Mouse (Mus musculus): Measurements from ENCODE around the gene Foxf2. TPM values are rescaled to one million over a fixed set of nuclear protein-coding genes. Genes with fewer than 3 reads are reported as not detected.

Gene Foxf2
- polyA plus RNA-seq, 1 experiment: not detected

DNA sequence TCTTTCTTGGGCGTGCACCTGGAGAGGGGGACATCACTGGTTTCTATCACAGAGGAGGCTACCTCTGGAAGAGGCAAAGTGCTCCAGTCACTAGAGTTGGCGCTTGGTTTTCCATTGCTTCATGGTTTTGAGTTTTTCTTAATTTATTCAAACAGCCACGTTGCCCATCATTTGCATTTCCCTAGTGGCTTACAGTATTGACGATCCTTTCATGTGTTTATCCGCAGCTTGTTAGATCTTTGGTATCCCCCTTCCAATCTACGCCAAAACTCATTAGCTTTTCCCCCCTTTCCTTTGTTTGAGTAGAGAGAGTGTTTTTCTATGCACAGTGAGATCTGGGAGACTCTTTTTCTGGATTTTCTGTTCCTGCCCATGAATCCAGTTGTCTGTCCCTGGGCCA is 39.8 kb downstream of the Foxf2 start:
- Histone ChIP-seq H3K4me3 (ENCODE audit: insufficient read depth, low read length) (no peak overlapping the region), H3K4me1 (ENCODE audit: control insufficient read depth, insufficient read depth, low read length) (no peaks in the 10 kb centered on the region), H3K27ac (ENCODE audit: insufficient read depth, low read depth, low read length) (no peak overlapping the region)
- TF ChIP-seq POLR2A (IDR thresholded peaks at IDR 0.05; ENCODE audit: borderline replicate concordance, low read depth, low read length): no peak
- no peak for TF ChIP-seq CTCF (IDR thresholded peaks at IDR 0.05; ENCODE audit: low read depth, low read length)

DNA sequence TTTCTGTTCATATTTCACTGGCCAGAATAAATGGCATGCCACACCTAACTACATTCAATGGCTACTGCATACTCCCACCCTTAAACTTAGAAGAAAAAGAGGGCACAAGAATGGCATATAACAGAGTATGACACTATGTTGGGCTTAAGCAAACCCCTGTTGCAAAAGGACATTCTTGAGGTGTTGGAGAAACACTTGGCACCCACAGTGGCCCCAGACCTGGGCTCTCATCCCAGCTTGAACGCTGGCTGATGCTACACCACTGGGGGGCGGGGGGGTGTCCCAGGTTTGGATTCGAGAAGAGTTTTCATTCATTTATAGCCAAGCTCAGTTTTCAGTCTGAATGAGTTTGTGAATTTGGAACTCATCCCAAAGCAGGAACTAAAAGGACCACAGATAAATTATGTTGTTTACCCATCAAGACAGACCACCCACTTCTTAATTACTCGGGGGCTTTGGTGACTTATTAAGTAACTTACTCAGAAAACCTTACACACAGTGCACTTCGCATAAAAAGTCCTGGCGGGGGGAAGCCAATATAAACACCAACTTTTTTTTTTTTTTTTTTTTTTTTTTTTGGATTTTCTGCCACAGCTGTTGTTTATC is 42.4 kb downstream of the Foxf2 start:
- TF ChIP-seq POLR2A (IDR thresholded peaks at IDR 0.05; ENCODE audit: borderline replicate concordance, low read depth, low read length): no peak
- TF ChIP-seq CTCF (IDR thresholded peaks at IDR 0.05; ENCODE audit: low read depth, low read length): no peak
- H3K4me3 ChIP-seq (ENCODE audit: insufficient read depth, low read length): no peak overlapping the region
- H3K4me1 ChIP-seq (ENCODE audit: control insufficient read depth, insufficient read depth, low read length): no peaks in the 10 kb centered on the region
- H3K27ac ChIP-seq (ENCODE audit: insufficient read depth, low read depth, low read length): no peak overlapping the region

DNA sequence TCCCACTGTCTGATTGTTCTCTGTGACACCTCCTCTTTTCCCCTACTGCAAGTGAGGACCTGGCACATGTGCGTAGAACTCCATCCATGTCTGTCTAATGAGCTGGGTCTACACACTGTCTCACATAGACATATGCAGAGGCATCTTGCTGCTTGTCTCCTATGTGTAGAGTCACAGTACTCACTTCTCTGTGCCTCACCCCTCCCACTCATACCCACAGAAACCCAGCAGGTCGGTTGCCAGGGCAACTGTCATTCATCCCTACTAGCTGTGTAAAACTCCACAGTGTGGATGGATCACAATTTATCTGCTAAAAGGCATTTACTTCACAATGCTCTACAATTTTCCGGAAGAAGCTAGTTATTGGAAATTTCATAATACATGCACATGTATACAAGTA is 46.5 kb downstream of the Foxf2 start:
- Histone ChIP-seq H3K4me3 (ENCODE audit: insufficient read depth, low read length) (no peak overlapping the region), H3K4me1 (ENCODE audit: control insufficient read depth, insufficient read depth, low read length) (no peaks in the 10 kb centered on the region), H3K27ac (ENCODE audit: insufficient read depth, low read depth, low read length) (no peak overlapping the region)
- TF ChIP-seq CTCF (IDR thresholded peaks at IDR 0.05; ENCODE audit: low read depth, low read length) (no peak), POLR2A (IDR thresholded peaks at IDR 0.05; ENCODE audit: borderline replicate concordance, low read depth, low read length) (no peak)

Other genes with a start within 250 kb of the Foxf2 start
- gene Foxq1, start 69.7 kb upstream of the Foxf2 start, polyA plus RNA-seq (2012; ENCODE audit: insufficient read depth, insufficient read length, missing spikeins): not detected in 2 replicates
- gene A530084C06Rik, start 66.5 kb upstream of the Foxf2 start, polyA plus RNA-seq (2012; ENCODE audit: insufficient read depth, insufficient read length, missing spikeins): not detected in 2 replicates
- gene Foxc1, start 180.8 kb downstream of the Foxf2 start, polyA plus RNA-seq (2012; ENCODE audit: insufficient read depth, insufficient read length, missing spikeins): 0.09 TPM in 1 of 2 replicates, not detected in the other